Mouse (Mus musculus): ENCODE measurements around the gene Lgals1.

DNA sequence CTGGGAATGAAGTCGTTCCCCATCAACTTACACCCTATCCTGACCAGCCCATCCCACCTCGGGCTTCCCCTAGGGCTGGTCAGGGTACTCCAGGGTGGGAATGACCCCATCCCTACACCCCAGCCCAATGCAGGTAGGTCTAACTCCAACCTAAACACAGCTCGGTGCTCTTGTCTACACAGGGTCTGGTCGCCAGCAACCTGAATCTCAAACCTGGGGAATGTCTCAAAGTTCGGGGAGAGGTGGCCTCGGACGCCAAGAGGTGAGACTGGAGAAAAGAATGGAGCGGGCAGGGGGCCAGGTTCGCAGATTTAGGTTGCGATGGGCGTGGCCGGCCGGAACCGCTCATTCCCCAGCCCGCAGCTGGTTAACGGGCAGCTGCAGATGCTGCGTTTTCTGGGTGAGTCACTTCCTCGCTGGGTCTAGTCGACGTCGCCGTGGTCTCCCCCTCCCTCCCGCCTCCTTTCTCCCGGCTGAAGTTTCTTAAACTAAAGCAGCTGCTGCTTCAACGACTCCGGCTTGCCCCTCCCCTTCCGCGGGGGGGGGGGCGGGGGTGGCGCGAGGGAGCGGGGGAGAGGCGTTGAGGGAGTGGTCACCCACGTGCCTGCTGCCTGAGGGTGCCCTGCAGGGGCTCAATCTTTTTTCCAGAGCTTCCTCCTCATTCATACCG is 1.4 kb downstream of the Lgals1 start:
- TF ChIP-seq CTCF (IDR thresholded peaks at IDR 0.05; ENCODE audit: low read depth) (no peak), EP300 (optimal IDR thresholded peaks at IDR 0.05) (no peak)

All from stomach, postnatal 0 days (tissue).